Mouse (Mus musculus) brain, embryonic 14.5 days (tissue): ENCODE results near the gene Gm17622.

Experiments used
- CTCF ChIP-seq: fragments of 200-500 bp; IDR thresholded peaks from 2 replicates; pipeline ENCODE4 v1.5.1; 2012; ENCODE audit warnings: inconsistent platforms, mild to moderate bottlenecking, moderate library complexity, borderline replicate concordance; ENCODE audit not compliant: insufficient read depth, insufficient read length; ENCODE audit errors: extremely low read depth
- POLR2A ChIP-seq: fragments of 200-500 bp; IDR thresholded peaks from 2 replicates; pipeline ENCODE4 v1.6.1; 2012; ENCODE audit warnings: mild to moderate bottlenecking, inconsistent platforms, borderline replicate concordance; ENCODE audit not compliant: poor library complexity, insufficient read depth, insufficient read length, severe bottlenecking; ENCODE audit errors: extremely low read depth

DNA sequence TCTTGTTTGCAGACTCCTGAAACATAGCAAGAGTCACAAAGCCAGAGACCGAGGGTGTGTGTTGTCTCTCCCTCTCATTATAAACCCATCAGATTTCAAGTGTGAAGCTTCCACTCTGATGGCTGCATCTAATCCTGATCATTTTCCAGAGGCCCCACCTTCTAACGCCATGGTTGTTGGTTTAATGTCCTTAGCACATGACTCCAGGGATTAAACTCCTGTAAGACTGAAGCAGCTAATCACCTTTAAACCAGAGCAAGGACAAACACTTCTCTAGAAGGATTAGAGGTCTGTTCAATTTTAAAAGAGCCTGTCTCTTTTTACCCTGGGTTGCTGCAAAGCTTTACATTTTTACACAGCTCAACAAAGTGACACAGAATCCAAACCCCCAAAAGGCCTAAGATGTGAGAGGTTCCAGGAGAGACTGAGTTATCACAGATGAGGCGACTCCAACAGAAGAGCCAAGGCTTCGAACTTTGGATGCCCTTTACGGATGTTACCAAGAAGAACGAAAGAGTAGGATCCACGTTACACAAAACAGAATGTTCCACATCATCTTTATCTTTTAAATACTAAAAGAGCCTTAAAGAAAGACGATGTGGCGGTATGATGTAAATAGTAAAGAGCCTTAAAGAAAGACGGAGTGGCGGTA, 40.2 kb upstream of the Gm17622 start:
- TF ChIP-seq CTCF (no peak), POLR2A (no peak)
